Mouse (Mus musculus) CD4-positive naive resting alpha-beta T cell, adult 57 days (primary cell): ENCODE data around the gene Vmn1r228. TPM values are rescaled to one million over a fixed set of nuclear protein-coding genes. Genes with fewer than 3 reads are reported as not detected.

ENCODE experiments used
- total RNA-seq: library from RNA; stranded (reverse); gene quantifications from one replicate; pipeline ENCODE4 v1.2.4, GENCODE M21; 2023

The Vmn1r228 gene
- not detected for total RNA-seq

DNA sequence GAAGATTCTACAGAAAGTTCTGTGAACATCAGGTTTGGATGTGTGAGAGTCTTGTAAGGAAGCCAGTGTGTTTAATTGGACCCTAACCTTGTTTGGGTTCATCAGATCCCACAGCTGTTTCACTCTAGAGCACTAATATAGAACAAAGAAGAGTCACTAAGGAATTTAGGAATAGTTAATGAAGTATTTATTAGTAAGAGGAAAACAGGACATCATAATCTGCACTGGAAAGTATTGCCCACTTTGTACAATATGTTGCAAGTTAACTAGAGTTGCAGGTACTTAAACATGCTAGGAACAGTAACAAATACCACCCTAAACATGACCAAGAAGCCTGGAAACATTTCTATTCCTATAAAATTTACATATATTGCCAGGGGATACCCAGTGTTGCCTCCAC is at the start of gene Vmn1r228:
Gene Vmn1r228 (minus strand): TSS at position 101 of the 400 bp plus-strand sequence.

DNA sequence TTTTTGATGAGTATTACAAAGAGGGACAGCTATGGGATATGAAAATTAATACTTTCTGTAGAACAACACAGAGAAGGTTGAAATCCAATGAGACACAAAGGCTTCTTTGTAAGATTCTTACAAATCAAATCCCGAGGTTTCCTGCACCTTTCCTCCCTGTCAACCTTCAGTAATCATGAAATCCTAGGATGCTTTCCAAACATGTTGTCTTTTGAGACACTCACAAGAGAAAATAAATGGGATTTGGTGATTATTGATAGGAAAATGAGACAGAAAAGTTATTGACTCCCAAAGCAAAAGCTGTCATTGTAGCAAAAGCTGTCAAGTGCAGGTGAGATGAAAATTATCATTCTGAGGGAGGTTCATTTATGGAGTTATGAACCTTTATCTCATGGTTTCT is 25.3 kb upstream of the Vmn1r228 start, which contains the start of gene Vmn1r229:
Gene Vmn1r229 (plus strand): TSS at position 301 of the 400 bp plus-strand sequence.

DNA sequence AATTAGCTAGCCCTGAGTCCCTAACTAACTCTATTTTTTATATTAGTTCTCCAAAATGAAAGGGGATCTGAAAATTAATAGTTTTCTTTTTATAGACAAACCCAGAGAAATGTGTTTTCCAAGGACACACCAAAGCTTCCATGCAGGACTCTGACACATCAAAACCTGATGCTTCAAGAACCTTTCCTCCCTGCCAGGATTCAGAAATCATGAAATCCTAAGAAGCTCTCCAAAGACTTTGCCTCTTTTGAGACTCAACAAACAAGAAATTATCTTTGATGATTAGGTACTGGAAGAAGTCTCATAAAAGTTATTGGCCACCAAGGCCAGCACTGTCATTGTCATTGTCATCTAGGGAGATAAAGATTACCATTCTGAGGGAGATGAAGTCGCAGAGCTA is 56.4 kb downstream of the Vmn1r228 start, which contains the start of gene Vmn1r227:
Gene Vmn1r227 (plus strand): TSS at position 301 of the 400 bp plus-strand sequence.

Other genes starting within 250 kb of the Vmn1r228 start
- not detected for gene Vmn2r109, start 221.4 kb downstream of the Vmn1r228 start, total RNA-seq
- not detected for gene Vmn2r110, start 189.7 kb downstream of the Vmn1r228 start, total RNA-seq
- not detected for gene Fpr-rs3, start 161.3 kb downstream of the Vmn1r228 start, total RNA-seq
- gene Vmn1r226, start 103.3 kb downstream of the Vmn1r228 start, total RNA-seq: not detected
- gene Vmn1r227, start 56.3 kb downstream of the Vmn1r228 start, total RNA-seq: not detected
- not detected for gene Vmn1r229, start 25.4 kb upstream of the Vmn1r228 start, total RNA-seq
- gene Vmn1r230, start 54.3 kb upstream of the Vmn1r228 start, total RNA-seq: not detected
- not detected for gene Vmn1r231, start 118.9 kb upstream of the Vmn1r228 start, total RNA-seq
- not detected for gene Vmn1r232, start 133.6 kb upstream of the Vmn1r228 start, total RNA-seq
- gene Ppp2r1a, start 159.2 kb upstream of the Vmn1r228 start, total RNA-seq: 286 TPM
- not detected for gene Vmn1r233, start 210.3 kb upstream of the Vmn1r228 start, total RNA-seq
- 15.0 TPM for gene Zfp160, start 222.7 kb upstream of the Vmn1r228 start, total RNA-seq